Mouse (Mus musculus) myocyte (in vitro differentiated cells): Measurements from ENCODE around the gene Nampt. TPM values are rescaled to one million over a fixed set of nuclear protein-coding genes. Genes with fewer than 3 reads are reported as not detected.

Experiments used
- H3K27me3 ChIP-seq: one replicate; pipeline ENCODE4 v1.6.1; 2011; ENCODE audit not compliant: control insufficient read depth, insufficient read depth, insufficient read length
- H3K36me3 ChIP-seq: one replicate; pipeline ENCODE4 v1.6.1; 2011; ENCODE audit not compliant: control insufficient read depth, insufficient read depth
- H3K4me2 ChIP-seq: one replicate; pipeline ENCODE4 v1.6.1; 2011; ENCODE audit warnings: low read depth, control low read depth
- H3K4me3 ChIP-seq: one replicate; pipeline ENCODE4 v1.5.1; 2011; ENCODE audit warnings: mild to moderate bottlenecking, control low read depth, moderate library complexity
- H3K79me2 ChIP-seq: one replicate; pipeline ENCODE4 v1.6.1; 2011; ENCODE audit not compliant: control insufficient read depth, insufficient read depth
- H3ac ChIP-seq: one replicate; pipeline ENCODE4 v1.6.1; 2011; ENCODE audit not compliant: control insufficient read depth, insufficient read length
- CEBPB ChIP-seq: IDR thresholded peaks from 2 replicates; pipeline ENCODE4 v1.6.1; 2011; ENCODE audit warnings: mild to moderate bottlenecking, moderate library complexity; ENCODE audit not compliant: poor library complexity, insufficient read depth, severe bottlenecking
- E2F4 ChIP-seq: IDR thresholded peaks from one replicate; pipeline ENCODE4 v1.6.1; 2011; ENCODE audit warnings: mild to moderate bottlenecking, control low read depth, moderate library complexity; ENCODE audit not compliant: insufficient read depth
- MAX ChIP-seq: IDR thresholded peaks from one replicate; pipeline ENCODE4 v1.6.1; 2011; ENCODE audit warnings: low read depth, mild to moderate bottlenecking, control low read depth
- MYOD1 ChIP-seq, 3 experiments: IDR thresholded peaks; one replicate each; pipeline ENCODE4 v1.6.1; 2011; ENCODE audit warnings: control low read depth in 2 of 3, low read depth in 2 of 3, mild to moderate bottlenecking in 2 of 3, moderate library complexity in 1 of 3; ENCODE audit not compliant: insufficient read length in 2 of 3, control insufficient read depth in 1 of 3
- MYOG ChIP-seq, 3 experiments: IDR thresholded peaks; one replicate each; pipeline ENCODE4 v1.6.1; 2011; ENCODE audit warnings: control low read depth in 2 of 3, low read depth in 2 of 3, mild to moderate bottlenecking in 2 of 3; ENCODE audit not compliant: insufficient read length in 2 of 3, control insufficient read depth in 1 of 3, insufficient read depth in 1 of 3
- POLR2A ChIP-seq: IDR thresholded peaks from one replicate; pipeline ENCODE4 v1.6.1; 2011; ENCODE audit warnings: low read depth, mild to moderate bottlenecking, control low read depth, moderate library complexity; ENCODE audit not compliant: insufficient read length
- POLR2AphosphoS2 ChIP-seq: IDR thresholded peaks from one replicate; pipeline ENCODE4 v1.6.1; 2011; ENCODE audit warnings: low read depth, control low read depth; ENCODE audit not compliant: insufficient read length
- REST ChIP-seq: IDR thresholded peaks from one replicate; pipeline ENCODE4 v1.6.1; 2011; ENCODE audit warnings: mild to moderate bottlenecking, control low read depth, moderate library complexity; ENCODE audit not compliant: insufficient read depth, insufficient read length
- SRF ChIP-seq: IDR thresholded peaks from one replicate; pipeline ENCODE4 v1.6.1; 2011; ENCODE audit warnings: low read depth; ENCODE audit not compliant: control insufficient read depth, insufficient read length
- TCF12 ChIP-seq: IDR thresholded peaks from one replicate; pipeline ENCODE4 v1.6.1; 2011; ENCODE audit warnings: mild to moderate bottlenecking, control low read depth; ENCODE audit not compliant: poor library complexity, insufficient read depth, severe bottlenecking
- TCF3 ChIP-seq: IDR thresholded peaks from one replicate; pipeline ENCODE4 v1.6.1; 2011; ENCODE audit warnings: low read depth, control low read depth; ENCODE audit not compliant: insufficient read length
- USF1 ChIP-seq: IDR thresholded peaks from one replicate; pipeline ENCODE4 v1.6.1; 2011; ENCODE audit warnings: low read depth, mild to moderate bottlenecking, control low read depth, moderate library complexity
- polyA plus RNA-seq: library from polyadenylated mRNA; unstranded; fragments of >200 nt; fragmentation: generic; extraction: Trizol; gene quantifications from one replicate; pipeline ENCODE4 v1.2.1, GENCODE M21; 2012; ENCODE audit warnings: missing spikeins

Nampt gene
- polyA plus RNA-seq, 1 experiment = 8.8 TPM

GRCm38 (mm10) chr12:32855398-32855797, 36.1 kb downstream of the Nampt start:
- Histone ChIP-seq H3K4me3 (no peak overlapping the region), H3K4me2 (no peak overlapping the region), H3K79me2 (no peaks in the 10 kb centered on the region), H3K27me3 (no peaks in the 10 kb centered on the region), H3ac (no peak overlapping the region), H3K36me3 (peaks cover 17% of the 10 kb centered on the region)
- no peak for TF ChIP-seq MYOG (IDR thresholded peaks at IDR 0.05; ENCODE audit: control insufficient read depth in 1 of 3, insufficient read depth in 1 of 3, insufficient read length in 2 of 3, low read depth in 2 of 3)
- no peak for TF ChIP-seq REST
- no peak for TF ChIP-seq MAX
- no peak for TF ChIP-seq TCF12

GRCm38 (mm10) chr12:32856707-32857511, 37.6 kb downstream of the Nampt start:
- no peak overlapping the region for H3K4me3 ChIP-seq
- no peaks in the 10 kb centered on the region for H3K27me3 ChIP-seq
- H3K79me2 ChIP-seq = no peaks in the 10 kb centered on the region
- H3K4me2 ChIP-seq = no peak overlapping the region
- no peak overlapping the region for H3ac ChIP-seq
- TF ChIP-seq MYOG (IDR thresholded peaks at IDR 0.05; ENCODE audit: control insufficient read depth in 1 of 3, insufficient read depth in 1 of 3, insufficient read length in 2 of 3, low read depth in 2 of 3) = no peak
- no peak for TF ChIP-seq POLR2AphosphoS2
- no peak for TF ChIP-seq TCF3
- TF ChIP-seq USF1 = no peak
- TF ChIP-seq MAX = no peak
- no peak for TF ChIP-seq CEBPB
- no peak for TF ChIP-seq POLR2A
- TF ChIP-seq TCF12 = no peak
- no peak for TF ChIP-seq MYOD1 (IDR thresholded peaks at IDR 0.05; ENCODE audit: control insufficient read depth in 1 of 3, insufficient read length in 2 of 3, low read depth in 2 of 3)
- no peak for TF ChIP-seq E2F4
- TF ChIP-seq REST = no peak
- TF ChIP-seq SRF = no peak
- H3K36me3 ChIP-seq = peaks cover 8% of the 10 kb centered on the region

- no peak overlapping the region for H3K4me3 ChIP-seq
- H3ac ChIP-seq = no peak overlapping the region
- TF ChIP-seq MYOD1 (IDR thresholded peaks at IDR 0.05; ENCODE audit: control insufficient read depth in 1 of 3, insufficient read length in 2 of 3, low read depth in 2 of 3) (no peak), POLR2A (no peak), TCF12 (no peak), TCF3 (no peak), MAX (no peak), CEBPB (no peak)
- H3K27me3 ChIP-seq = no peaks in the 10 kb centered on the region
- no peaks in the 10 kb centered on the region for H3K36me3 ChIP-seq
- H3K79me2 ChIP-seq = no peaks in the 10 kb centered on the region
- no peak overlapping the region for H3K4me2 ChIP-seq
Observed at GRCm38 (mm10) chr12:32858444-32858843, 39.1 kb downstream of the Nampt start.

GRCm38 (mm10) chr12:32860820-32861219, 41.5 kb downstream of the Nampt start:
- no peak overlapping the region for H3K4me3 ChIP-seq
- no peak overlapping the region for H3K4me2 ChIP-seq
- no peak for TF ChIP-seq MYOG (IDR thresholded peaks at IDR 0.05; ENCODE audit: control insufficient read depth in 1 of 3, insufficient read depth in 1 of 3, insufficient read length in 2 of 3, low read depth in 2 of 3)
- TF ChIP-seq TCF3 = no peak
- no peak for TF ChIP-seq SRF
- TF ChIP-seq CEBPB = no peak
- TF ChIP-seq USF1 = no peak
- no peak for TF ChIP-seq POLR2AphosphoS2
- no peak for TF ChIP-seq E2F4
- no peak for TF ChIP-seq TCF12
- TF ChIP-seq MAX = no peak
- no peak for TF ChIP-seq POLR2A
- no peak for TF ChIP-seq REST
- no peak for TF ChIP-seq MYOD1 (IDR thresholded peaks at IDR 0.05; ENCODE audit: control insufficient read depth in 1 of 3, insufficient read length in 2 of 3, low read depth in 2 of 3)
- H3ac ChIP-seq = no peak overlapping the region
- no peaks in the 10 kb centered on the region for H3K79me2 ChIP-seq
- H3K27me3 ChIP-seq = no peaks in the 10 kb centered on the region
- H3K36me3 ChIP-seq = no peaks in the 10 kb centered on the region

GRCm38 (mm10) chr12:32870815-32871214, 51.5 kb downstream of the Nampt start:
- Histone ChIP-seq H3K27me3 (no peaks in the 10 kb centered on the region), H3K36me3 (no peaks in the 10 kb centered on the region), H3K4me2 (no peak overlapping the region), H3ac (no peak overlapping the region), H3K79me2 (no peaks in the 10 kb centered on the region), H3K4me3 (no peak overlapping the region)
- TF ChIP-seq MYOD1 (IDR thresholded peaks at IDR 0.05; ENCODE audit: control insufficient read depth in 1 of 3, insufficient read length in 2 of 3, low read depth in 2 of 3) (no peak), MAX (no peak), MYOG (IDR thresholded peaks at IDR 0.05; ENCODE audit: control insufficient read depth in 1 of 3, insufficient read depth in 1 of 3, insufficient read length in 2 of 3, low read depth in 2 of 3) (no peak), SRF (no peak), E2F4 (no peak), REST (no peak), TCF3 (no peak), TCF12 (no peak), POLR2A (no peak)
